Mouse (Mus musculus) cerebellum, adult 2 months (tissue): ENCODE measurements at regions not wholly inside any gene's neighbourhood (a gene's known extent, or its start where the extent isn't known, plus 50 kb on each side); places are given as distances from the start of the nearest gene placed in this dataset.

Source experiments
- CTCF ChIP-seq: fragments of 200-500 bp; IDR thresholded peaks from 2 replicates; pipeline ENCODE4 v1.5.1; 2011; ENCODE audit warnings: low read depth, mild to moderate bottlenecking, control low read depth, low read length, moderate library complexity, borderline replicate concordance; ENCODE audit not compliant: insufficient read depth
- POLR2A ChIP-seq: fragments of 200-500 bp; IDR thresholded peaks from 2 replicates; pipeline ENCODE4 v1.6.1; 2011; ENCODE audit warnings: low read length, control low read depth, borderline replicate concordance; ENCODE audit not compliant: insufficient read depth

GRCm38 (mm10) chr15:6044511-6045256, 254.9 kb upstream of the Dab2 start:
- TF ChIP-seq CTCF (no peak), POLR2A (no peak)
